Mouse (Mus musculus): ENCODE data around the gene Asprv1.

The Asprv1 gene

GRCm38 (mm10) chr6:86627946-86628345, at the start of gene Asprv1:
Gene Asprv1 (plus strand): TSS chr6:86628164.
- DNase-seq (ENCODE audit: inconsistent ontology term), result no peak

DNA sequence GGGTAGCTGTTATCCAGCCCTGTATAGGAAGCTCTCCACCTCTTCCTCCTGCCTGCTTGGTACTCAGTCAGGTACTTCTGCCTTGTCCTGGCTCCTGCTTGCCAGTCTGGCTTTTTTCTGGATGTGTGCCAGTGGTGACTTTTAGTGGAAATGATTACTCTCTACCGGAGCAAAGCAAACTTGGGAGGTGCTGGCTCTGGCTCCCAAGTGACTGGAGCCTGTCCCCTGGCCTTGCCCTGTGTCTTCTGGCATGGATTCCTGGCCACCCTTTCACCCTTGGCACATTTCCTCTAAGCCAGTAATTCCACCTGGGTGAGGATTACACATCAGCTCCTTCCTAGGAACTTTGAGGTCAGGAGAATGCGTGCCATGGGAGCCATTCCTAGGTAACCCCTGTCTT, 49.6 kb upstream of the Asprv1 start:
- DNase-seq (ENCODE audit: inconsistent ontology term), result no peak

- no peak for DNase-seq (ENCODE audit: inconsistent ontology term)
Measured at GRCm38 (mm10) chr6:86579066-86579784, 48.7 kb upstream of the Asprv1 start.

DNA sequence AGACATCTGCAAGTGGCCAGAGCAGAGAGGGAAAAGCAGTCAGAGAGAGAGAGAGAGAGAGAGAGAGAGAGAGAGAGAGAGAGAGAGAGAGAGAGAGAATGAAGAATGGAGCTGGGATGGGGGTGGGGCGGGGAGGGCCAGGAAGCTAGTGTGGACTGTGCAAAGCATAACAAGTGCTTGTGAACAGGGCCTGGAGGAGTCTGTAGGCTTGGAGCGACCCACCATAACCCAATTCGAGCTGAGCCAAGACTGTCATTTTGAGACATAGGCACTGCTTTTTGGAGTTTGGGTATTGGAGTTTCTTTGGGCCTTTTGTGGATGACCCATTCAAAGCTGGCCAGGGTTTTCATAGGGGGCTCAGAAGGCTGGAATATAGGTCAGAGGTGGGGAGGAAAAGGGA, 48.0 kb upstream of the Asprv1 start:
- no peak for DNase-seq (ENCODE audit: inconsistent ontology term)

DNA sequence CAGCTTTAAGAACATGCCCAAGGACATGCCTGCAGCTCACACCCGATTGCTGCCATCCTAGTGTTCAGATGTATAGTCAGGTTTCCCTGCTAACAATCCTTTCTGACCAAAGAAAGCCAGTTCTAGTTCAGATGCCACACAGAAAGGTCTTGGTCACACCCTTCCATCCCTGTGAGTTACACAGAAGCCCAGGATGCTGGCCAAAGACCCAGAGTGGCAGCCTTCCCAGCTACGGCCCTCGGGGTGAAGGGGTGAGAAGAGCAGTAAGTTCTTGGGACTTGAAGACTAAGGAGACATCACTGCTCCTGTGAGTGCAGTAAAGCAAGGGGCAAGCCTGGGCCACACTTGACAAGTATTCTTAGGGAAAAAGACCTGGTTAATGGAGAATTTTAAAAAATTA, 44.8 kb upstream of the Asprv1 start:
- no peak for DNase-seq (ENCODE audit: inconsistent ontology term)

DNA sequence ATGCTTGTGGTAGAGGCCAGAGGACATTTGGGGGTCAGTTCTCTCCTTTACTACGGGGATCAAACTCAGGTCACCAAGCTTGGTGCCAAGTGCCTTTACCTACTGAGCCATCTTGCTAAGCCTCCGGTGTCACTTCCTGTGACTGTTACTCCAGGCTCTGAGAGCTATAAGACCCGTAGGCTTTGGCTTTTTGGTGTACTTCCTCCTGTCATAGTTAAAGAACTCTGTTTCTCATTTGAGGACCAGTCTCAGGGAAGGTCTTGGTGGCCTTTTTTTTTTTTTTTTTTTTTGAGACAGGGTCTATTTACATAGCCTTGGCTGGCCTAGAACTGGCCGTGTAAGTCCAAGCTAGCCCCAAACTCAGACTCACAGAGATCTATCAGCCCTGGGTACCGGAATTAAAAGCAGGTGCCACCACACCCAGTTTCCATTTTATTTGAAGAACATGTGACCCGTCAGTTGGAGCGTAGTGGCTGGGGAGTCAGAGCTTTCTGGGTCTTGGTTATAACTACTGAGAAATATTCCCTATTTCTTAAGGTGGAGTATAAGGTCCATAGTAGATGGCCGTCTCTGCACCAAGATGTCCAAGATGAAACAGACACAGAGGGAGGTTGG, 44.3 kb upstream of the Asprv1 start:
- no peak for DNase-seq (ENCODE audit: inconsistent ontology term)

DNA sequence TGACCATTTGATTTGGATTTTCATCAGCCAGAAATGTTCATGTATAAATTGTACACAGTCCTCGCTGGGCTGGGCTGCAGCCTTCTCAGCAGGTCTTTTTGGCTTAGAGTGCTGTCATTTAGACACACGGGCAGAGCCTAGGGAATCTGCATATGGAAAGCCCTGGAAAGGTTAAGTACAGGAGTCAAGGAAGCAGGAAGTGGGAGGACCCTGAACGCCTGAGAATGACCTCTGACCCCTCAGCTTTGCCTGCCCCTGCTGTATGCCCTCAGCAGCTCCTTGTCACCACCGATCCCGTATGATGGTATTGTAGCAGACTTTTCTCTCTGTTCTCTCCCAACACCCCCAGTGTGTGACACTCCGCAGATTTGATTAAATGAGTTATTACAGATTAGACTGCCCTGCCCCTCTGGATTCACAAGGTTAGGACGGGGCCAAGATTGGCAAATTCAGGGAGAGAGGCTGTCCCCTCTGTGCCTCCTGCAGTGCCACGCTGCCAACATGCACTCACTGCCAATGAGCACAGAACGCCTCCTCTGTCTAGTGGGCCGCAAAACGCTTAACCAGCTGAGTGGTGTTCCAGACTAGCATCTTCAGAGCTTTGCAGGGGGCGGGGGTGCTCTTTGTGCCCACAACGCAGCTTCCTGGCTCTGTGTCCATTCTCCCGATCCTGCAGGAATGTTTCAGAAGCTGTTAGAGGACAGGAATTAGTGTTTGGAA, 43.5 kb upstream of the Asprv1 start:
- no peak for DNase-seq (ENCODE audit: inconsistent ontology term)

- peak; percentile 96 for DNase-seq (ENCODE audit: inconsistent ontology term)
Measured at GRCm38 (mm10) chr6:86585070-86585600, 42.8 kb upstream of the Asprv1 start.

- DNase-seq (ENCODE audit: inconsistent ontology term), result no peak
Measured at GRCm38 (mm10) chr6:86586070-86586469, 41.9 kb upstream of the Asprv1 start.

DNA sequence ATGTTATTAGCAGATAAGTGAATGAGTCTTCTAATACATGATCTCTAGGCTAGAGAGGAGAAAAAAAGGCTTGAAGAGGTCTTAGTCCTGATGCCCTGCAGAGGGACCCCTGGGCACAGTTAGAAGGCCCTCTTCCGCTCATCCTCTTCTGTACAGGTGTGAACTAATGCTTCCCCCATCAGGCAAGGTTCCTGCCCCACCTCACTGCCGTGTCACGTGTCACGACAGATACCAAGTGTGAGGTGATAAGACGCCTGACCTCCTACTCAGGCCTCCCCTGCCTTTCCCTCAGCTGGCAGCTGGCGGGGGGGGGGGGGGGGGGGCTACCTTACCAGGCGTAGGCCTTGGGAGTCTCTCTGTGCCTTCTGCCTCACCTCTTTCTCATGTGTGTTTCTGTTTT, 39.5 kb upstream of the Asprv1 start:
- DNase-seq (ENCODE audit: inconsistent ontology term), result no peak

GRCm38 (mm10) chr6:86593146-86593897, 34.6 kb upstream of the Asprv1 start:
- DNase-seq (ENCODE audit: inconsistent ontology term), result no peak

GRCm38 (mm10) chr6:86594636-86595035, 33.3 kb upstream of the Asprv1 start:
- peak; percentile 38 for DNase-seq (ENCODE audit: inconsistent ontology term)

GRCm38 (mm10) chr6:86595865-86596440, 32.0 kb upstream of the Asprv1 start:
- no peak for DNase-seq (ENCODE audit: inconsistent ontology term)

DNA sequence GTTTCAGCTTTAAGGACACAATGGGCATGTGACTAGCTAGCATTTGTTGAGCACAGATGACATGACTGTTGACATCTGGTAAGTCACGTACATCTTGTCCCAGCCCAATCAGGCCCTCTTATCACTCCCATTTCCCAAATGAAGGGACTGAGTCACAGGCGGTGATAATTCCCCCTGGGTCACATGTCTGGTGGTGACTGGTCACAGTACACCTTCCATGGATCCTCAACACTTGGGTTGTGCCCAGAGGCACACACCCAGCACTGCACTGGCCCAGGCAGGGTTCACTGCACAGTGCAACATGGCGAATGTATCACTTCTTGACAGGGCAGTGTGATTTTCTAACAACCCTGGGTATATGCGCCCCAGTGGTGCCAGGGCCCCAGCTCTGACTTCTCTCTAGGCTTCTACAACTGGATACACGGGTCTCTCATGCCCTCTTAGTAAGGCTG, 29.2 kb upstream of the Asprv1 start:
- DNase-seq (ENCODE audit: inconsistent ontology term), result no peak

- no peak for DNase-seq (ENCODE audit: inconsistent ontology term)
Measured at GRCm38 (mm10) chr6:86599197-86599596, 28.8 kb upstream of the Asprv1 start.

- DNase-seq (ENCODE audit: inconsistent ontology term), result peak; percentile 72
Measured at GRCm38 (mm10) chr6:86599951-86600414, 28.0 kb upstream of the Asprv1 start.

- DNase-seq (ENCODE audit: inconsistent ontology term), result no peak
Measured at GRCm38 (mm10) chr6:86605260-86605659, 22.7 kb upstream of the Asprv1 start.

GRCm38 (mm10) chr6:86606289-86606688, 21.7 kb upstream of the Asprv1 start:
- DNase-seq (ENCODE audit: inconsistent ontology term), result no peak

GRCm38 (mm10) chr6:86607471-86607870, 20.5 kb upstream of the Asprv1 start:
- no peak for DNase-seq (ENCODE audit: inconsistent ontology term)

GRCm38 (mm10) chr6:86609235-86609634, 18.7 kb upstream of the Asprv1 start:
- no peak for DNase-seq (ENCODE audit: inconsistent ontology term)

GRCm38 (mm10) chr6:86610714-86611113, 17.2 kb upstream of the Asprv1 start:
- peak; percentile 30 for DNase-seq (ENCODE audit: inconsistent ontology term)

Measured in Muller cell, postnatal 12 days (primary cell).